7 mouse cellular contexts compared by ENCODE assay signal in the genomic region with DNA sequence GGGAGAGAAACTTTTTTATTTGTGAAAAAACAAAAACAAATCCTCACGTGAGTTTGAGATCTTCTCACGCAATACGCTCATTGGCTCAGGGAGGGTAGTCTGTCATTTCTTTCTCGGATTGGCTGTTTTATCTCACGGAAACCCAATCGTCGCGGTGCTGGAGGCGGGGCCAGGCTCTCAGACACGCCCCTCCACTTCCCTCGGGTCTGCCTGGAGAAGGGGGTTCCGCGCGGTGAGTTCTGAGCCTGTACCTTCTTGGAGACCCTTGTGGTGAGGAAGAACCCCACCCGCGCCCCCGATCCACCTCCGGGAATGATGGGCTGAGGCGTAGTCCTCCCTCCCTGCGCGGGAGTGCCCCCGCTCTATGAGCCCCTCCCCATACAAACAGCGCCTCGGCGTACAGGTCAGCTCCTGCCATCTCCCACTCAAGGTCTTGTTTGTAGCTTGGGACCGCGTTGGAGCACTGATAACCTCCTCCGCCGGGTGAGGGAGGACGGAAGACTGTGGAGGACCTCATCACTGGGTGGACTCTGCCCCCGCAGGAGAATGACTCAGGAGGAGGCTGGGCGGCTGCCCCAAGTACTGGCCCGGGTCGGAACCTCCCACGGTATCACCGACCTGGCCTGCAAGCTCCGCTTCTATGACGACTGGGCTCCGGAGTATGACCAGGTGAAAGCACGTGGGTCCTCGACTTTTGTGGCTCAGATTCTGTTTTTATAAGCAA. TPM values are rescaled to one million over a fixed set of nuclear protein-coding genes. Genes with fewer than 3 reads are reported as not detected.
DNase-seq lines count a peak whose midpoint lies in the region; ATAC-seq and TF ChIP-seq lines count a peak whose summit lies in the region.

A gene (plus strand): TSS at position 190 of the 724 bp plus-strand sequence.

- WGBS in embryonic facial prominence, embryonic 12.5 days = under 1% methylated on average over 41 of the region's 41 CpGs
- under 1% methylated on average over 41 of the region's 41 CpGs for WGBS in kidney, adult 2 months
- WGBS in limb, embryonic 12.5 days = under 1% methylated on average over 41 of the region's 41 CpGs
- WGBS in midbrain, embryonic 15.5 days = under 1% methylated on average over 41 of the region's 41 CpGs
- under 1% methylated on average over 41 of the region's 41 CpGs for WGBS in spleen, adult 2 months

- TF ChIP-seq POLR2A in kidney, adult 2 months (IDR thresholded peaks at IDR 0.05; ENCODE audit: low read depth, low read length) = no peak
- no peak for TF ChIP-seq POLR2A in spleen, adult 2 months (IDR thresholded peaks at IDR 0.05; ENCODE audit: low read depth, low read length)

- no peaks in the 10 kb centered on the region for H3K27me3 ChIP-seq in embryonic facial prominence, embryonic 12.5 days
- H3K27me3 ChIP-seq in kidney, adult 2 months (replicated peaks; ENCODE audit: control insufficient read depth, insufficient read depth, low read length) = no peaks in the 10 kb centered on the region
- H3K27me3 ChIP-seq in limb, embryonic 12.5 days = no peaks in the 10 kb centered on the region; the same call in 1 of the 2 replicates
- no peaks in the 10 kb centered on the region for H3K27me3 ChIP-seq in midbrain, embryonic 15.5 days (replicated peaks)
- no peaks in the 10 kb centered on the region for H3K27me3 ChIP-seq in spleen, adult 2 months (ENCODE audit: control insufficient read depth, insufficient read depth, low read length)

- TF ChIP-seq CTCF in kidney, adult 2 months (conservative IDR thresholded peaks at IDR 0.05; ENCODE audit: insufficient read depth, insufficient read length, low read depth, low read length) = no peak
- TF ChIP-seq CTCF in spleen, adult 2 months (IDR thresholded peaks at IDR 0.05; ENCODE audit: extremely low read depth, insufficient read depth, insufficient read length, insufficient replicate concordance) = no peak

- peaks cover 4% of the 10 kb centered on the region; the same call in 1 of the 2 replicates for H3K36me3 ChIP-seq in embryonic facial prominence, embryonic 12.5 days
- H3K36me3 ChIP-seq in kidney, adult 2 months (ENCODE audit: control insufficient read depth, insufficient read depth, low read length) = no peaks in the 10 kb centered on the region
- peaks cover 14% of the 10 kb centered on the region; the same call in 1 of the 2 replicates for H3K36me3 ChIP-seq in limb, embryonic 12.5 days
- no peaks in the 10 kb centered on the region for H3K36me3 ChIP-seq in midbrain, embryonic 15.5 days (replicated peaks)
- H3K36me3 ChIP-seq in spleen, adult 2 months (ENCODE audit: control insufficient read depth, insufficient read depth, low read length) = no peaks in the 10 kb centered on the region

- 0 out of 2 replicates have a peak within 1 kb of the TSS, but pooled peaks have one; percentile 50 for H3K27ac ChIP-seq in embryonic facial prominence, embryonic 12.5 days
- peak within 1 kb of the TSS; percentile 67; the same call in 1 of the 2 replicates for H3K27ac ChIP-seq in kidney, adult 2 months (ENCODE audit: insufficient read depth, low read depth, low read length)
- peak within 1 kb of the TSS; percentile 78 for H3K27ac ChIP-seq in limb, embryonic 12.5 days
- 0 out of 2 replicates have a peak within 1 kb of the TSS, but pooled peaks have one; percentile 18 for H3K27ac ChIP-seq in midbrain, embryonic 15.5 days
- peak within 1 kb of the TSS; percentile 77 for H3K27ac ChIP-seq in spleen, adult 2 months (ENCODE audit: insufficient read depth, low read length)

- peak within 1 kb of the TSS; percentile 78 for H3K4me2 ChIP-seq in embryonic facial prominence, embryonic 12.5 days (replicated peaks)
- peak within 1 kb of the TSS; percentile 87 for H3K4me2 ChIP-seq in limb, embryonic 12.5 days
- peak within 1 kb of the TSS; percentile 95 for H3K4me2 ChIP-seq in midbrain, embryonic 15.5 days

- peak; percentile 83 for DNase-seq in adrenal gland, postnatal 25 days
- peak; percentile 92 for DNase-seq in heart, adult 18-20 months
- DNase-seq in kidney, adult 2 months = peak; percentile 96
- DNase-seq in spleen, adult 2 months (ENCODE audit: low read depth in 1 of 2, low spot score in 2 of 2) = peak; percentile 70 to 80

- peak within 1 kb of the TSS; percentile 80 for H3K9ac ChIP-seq in embryonic facial prominence, embryonic 12.5 days
- peak within 1 kb of the TSS; percentile 70 for H3K9ac ChIP-seq in limb, embryonic 12.5 days (replicated peaks)
- H3K9ac ChIP-seq in midbrain, embryonic 15.5 days = peak within 1 kb of the TSS; percentile 72

- H3K4me3 ChIP-seq in embryonic facial prominence, embryonic 12.5 days = peak within 1 kb of the TSS; percentile 71
- peak within 1 kb of the TSS; percentile 59 for H3K4me3 ChIP-seq in kidney, adult 2 months (ENCODE audit: insufficient read depth, low read depth, low read length)
- H3K4me3 ChIP-seq in limb, embryonic 12.5 days (replicated peaks) = peak within 1 kb of the TSS; percentile 69
- H3K4me3 ChIP-seq in midbrain, embryonic 15.5 days = peak within 1 kb of the TSS; percentile 63
- peak within 1 kb of the TSS; percentile 68 for H3K4me3 ChIP-seq in spleen, adult 2 months (ENCODE audit: extremely low read depth, insufficient read depth, insufficient read length)

- no peaks in the 10 kb centered on the region for H3K4me1 ChIP-seq in embryonic facial prominence, embryonic 12.5 days
- H3K4me1 ChIP-seq in kidney, adult 2 months (ENCODE audit: control insufficient read depth, insufficient read depth, low read length) = no peaks in the 10 kb centered on the region
- 0 out of 2 replicates have a peak, but pooled peaks cover 5% of the 10 kb centered on the region for H3K4me1 ChIP-seq in limb, embryonic 12.5 days (replicated peaks)
- peaks cover 6% of the 10 kb centered on the region; the same call in 1 of the 2 replicates for H3K4me1 ChIP-seq in midbrain, embryonic 15.5 days
- no peaks in the 10 kb centered on the region for H3K4me1 ChIP-seq in spleen, adult 2 months (ENCODE audit: control insufficient read depth, insufficient read depth, insufficient read length)

- H3K9me3 ChIP-seq in embryonic facial prominence, embryonic 12.5 days = no peaks in the 10 kb centered on the region
- H3K9me3 ChIP-seq in limb, embryonic 12.5 days = no peaks in the 10 kb centered on the region
- H3K9me3 ChIP-seq in midbrain, embryonic 15.5 days = no peaks in the 10 kb centered on the region

- peak; percentile 86 for ATAC-seq in embryonic facial prominence, embryonic 12.5 days (ENCODE audit: insufficient number of reproducible peaks, insufficient read depth, low FRiP score, low TSS enrichment)
- peak; percentile 86 for ATAC-seq in limb, embryonic 12.5 days (ENCODE audit: insufficient number of reproducible peaks, insufficient read depth, low FRiP score, low TSS enrichment, low read depth)
- ATAC-seq in midbrain, embryonic 15.5 days (replicated peaks) = peak; percentile 96

RNA-seq across cellular contexts. Expression of the gene that starts here (rescaled TPM):
- 24.9 and 39.9 TPM in 2 replicates for total RNA-seq in adrenal gland, postnatal 25 days (2021)
- polyA plus RNA-seq in embryonic facial prominence, embryonic 12.5 days (2016; fragmentation: Nextera tagmentation; extraction: Ambion mirVana) = 21.7 and 21.8 TPM in 2 replicates
- total RNA-seq in heart, adult 18-20 months (2021) = 1 to 10 TPM; 5.7 to 7.2 TPM
- polyA plus RNA-seq in kidney, adult 2 months (2012; rRNA removed) = 33.7 and 38.0 TPM in 2 replicates
- 17.8 and 19.7 TPM in 2 replicates for polyA plus RNA-seq in limb, embryonic 12.5 days (2016; fragmentation: Nextera tagmentation; extraction: Ambion mirVana)
- 7.2 and 8.4 TPM in 2 replicates for polyA plus RNA-seq in midbrain, embryonic 15.5 days (2015; fragmentation: Nextera tagmentation; extraction: Ambion mirVana)
- 9.8 and 11.3 TPM in 2 replicates for polyA plus RNA-seq in spleen, adult 2 months (2012; rRNA removed)

Comparison
In these comparisons a context has a peak if more than half of its experiments do, and no peak if none do; other contexts are left out.
1. Peak in every context shown above with its lines: DNase-seq, ATAC-seq, H3K4me3 ChIP-seq and H3K27ac ChIP-seq.
2. H3K27ac ChIP-seq: peak in every context shown above with its lines; median percentile 78 in limb, embryonic 12.5 days; 77 in spleen, adult 2 months; 67 in kidney, adult 2 months; 50 in embryonic facial prominence, embryonic 12.5 days; 18 in midbrain, embryonic 15.5 days.